Mouse (Mus musculus): ENCODE measurements around the gene Btbd17. TPM values are rescaled to one million over a fixed set of nuclear protein-coding genes. Genes with fewer than 3 reads are reported as not detected.

The Btbd17 gene
- polyA plus RNA-seq, 1 experiment from 2014 or later: 0.65 TPM

DNA sequence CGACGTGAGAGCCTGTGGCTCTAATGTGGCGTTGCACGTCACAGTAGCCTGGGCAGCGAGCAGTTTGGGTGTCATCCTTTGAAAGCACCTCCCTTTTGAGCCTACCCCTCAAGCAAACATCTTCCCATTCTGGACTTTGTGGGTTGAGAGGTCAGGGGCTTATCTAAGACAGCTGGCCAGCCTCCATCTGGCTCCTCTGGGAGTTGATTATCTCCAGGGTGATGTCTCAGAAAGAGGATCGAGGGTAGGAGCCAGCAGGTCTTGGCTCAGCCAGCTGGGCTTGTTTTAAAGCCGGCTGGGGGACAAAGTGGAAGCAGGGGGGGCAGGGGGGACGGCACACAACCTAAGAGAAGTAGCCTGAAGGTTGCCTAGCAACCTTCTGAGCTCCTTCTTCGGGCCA is 15.7 kb downstream of the Btbd17 start:
- peaks cover 6% of the 10 kb centered on the region for H3K27me3 ChIP-seq (ENCODE audit: control insufficient read depth, insufficient read depth, low read length)
- H3K4me3 ChIP-seq (ENCODE audit: low read depth, low read length): no peak overlapping the region
- H3K4me1 ChIP-seq (ENCODE audit: control insufficient read depth, insufficient read depth, low read length): no peaks in the 10 kb centered on the region
- no peak overlapping the region for H3K9ac ChIP-seq (ENCODE audit: low read length)
- 52% methylated on average over 9 of the region's 9 CpGs for WGBS
- H3K27ac ChIP-seq (replicated peaks; ENCODE audit: low read depth, low read length): no peak overlapping the region
- no peaks in the 10 kb centered on the region for H3K9me3 ChIP-seq (ENCODE audit: control insufficient read depth, low read length)
- ATAC-seq (ENCODE audit: insufficient number of reproducible peaks, low FRiP score, low TSS enrichment, low read depth) (no peak), DNase-seq (ENCODE audit: low spot score) (no peak)
- no peaks in the 10 kb centered on the region for H3K36me3 ChIP-seq (ENCODE audit: control insufficient read depth, insufficient read depth, low read length)
- H3K4me2 ChIP-seq (ENCODE audit: low read depth, severe bottlenecking): no peak overlapping the region

- Histone ChIP-seq H3K4me2 (ENCODE audit: low read depth, severe bottlenecking) (no peak overlapping the region), H3K27ac (replicated peaks; ENCODE audit: low read depth, low read length) (no peak overlapping the region), H3K4me1 (ENCODE audit: control insufficient read depth, insufficient read depth, low read length) (no peaks in the 10 kb centered on the region), H3K4me3 (ENCODE audit: low read depth, low read length) (no peak overlapping the region), H3K9ac (ENCODE audit: low read length) (no peak overlapping the region), H3K9me3 (ENCODE audit: control insufficient read depth, low read length) (no peaks in the 10 kb centered on the region), H3K36me3 (ENCODE audit: control insufficient read depth, insufficient read depth, low read length) (no peaks in the 10 kb centered on the region), H3K27me3 (ENCODE audit: control insufficient read depth, insufficient read depth, low read length) (no peaks in the 10 kb centered on the region; the same call in 1 of the 2 replicates)
- no peak for DNase-seq (ENCODE audit: low spot score)
- 62% methylated on average over 2 of the region's 2 CpGs for WGBS
- ATAC-seq (ENCODE audit: insufficient number of reproducible peaks, low FRiP score, low TSS enrichment, low read depth): no peak
These were observed 23.8 kb downstream of the Btbd17 start for GRCm38 (mm10) chr11:114771896-114772295.

DNA sequence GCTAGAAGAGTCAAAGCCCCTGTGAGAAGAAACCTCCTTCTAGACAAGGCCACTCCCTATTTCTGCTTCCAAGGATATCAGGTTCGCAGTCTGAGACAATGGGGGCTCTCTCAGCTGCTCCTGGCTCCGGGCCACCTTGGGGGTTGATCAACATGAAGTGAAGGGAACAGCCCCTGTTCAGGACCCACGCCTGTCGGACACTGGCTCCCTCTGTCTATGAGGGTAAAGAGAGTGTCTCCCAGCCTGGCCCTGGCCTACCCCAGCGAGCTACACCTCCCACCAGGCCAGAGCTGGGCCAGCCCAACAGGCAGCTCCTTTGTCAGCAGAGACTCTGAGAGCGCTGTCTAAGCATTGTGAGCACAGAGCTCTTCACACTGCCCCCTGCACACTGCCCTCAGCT is 25.8 kb downstream of the Btbd17 start:
- ATAC-seq (ENCODE audit: insufficient number of reproducible peaks, low FRiP score, low TSS enrichment, low read depth) (no peak), DNase-seq (ENCODE audit: low spot score) (no peak)
- H3K27ac ChIP-seq (replicated peaks; ENCODE audit: low read depth, low read length): no peak overlapping the region
- no peak overlapping the region for H3K4me3 ChIP-seq (ENCODE audit: low read depth, low read length)
- WGBS: 69% methylated on average over 6 of the region's 6 CpGs
- no peak overlapping the region for H3K9ac ChIP-seq (ENCODE audit: low read length)
- no peak overlapping the region for H3K4me2 ChIP-seq (ENCODE audit: low read depth, severe bottlenecking)
- H3K36me3 ChIP-seq (ENCODE audit: control insufficient read depth, insufficient read depth, low read length): no peaks in the 10 kb centered on the region
- peaks cover 17% of the 10 kb centered on the region for H3K27me3 ChIP-seq (ENCODE audit: control insufficient read depth, insufficient read depth, low read length)
- peaks cover 1% of the 10 kb centered on the region; the same call in 1 of the 2 replicates for H3K4me1 ChIP-seq (ENCODE audit: control insufficient read depth, insufficient read depth, low read length)
- no peaks in the 10 kb centered on the region for H3K9me3 ChIP-seq (ENCODE audit: control insufficient read depth, low read length)

DNA sequence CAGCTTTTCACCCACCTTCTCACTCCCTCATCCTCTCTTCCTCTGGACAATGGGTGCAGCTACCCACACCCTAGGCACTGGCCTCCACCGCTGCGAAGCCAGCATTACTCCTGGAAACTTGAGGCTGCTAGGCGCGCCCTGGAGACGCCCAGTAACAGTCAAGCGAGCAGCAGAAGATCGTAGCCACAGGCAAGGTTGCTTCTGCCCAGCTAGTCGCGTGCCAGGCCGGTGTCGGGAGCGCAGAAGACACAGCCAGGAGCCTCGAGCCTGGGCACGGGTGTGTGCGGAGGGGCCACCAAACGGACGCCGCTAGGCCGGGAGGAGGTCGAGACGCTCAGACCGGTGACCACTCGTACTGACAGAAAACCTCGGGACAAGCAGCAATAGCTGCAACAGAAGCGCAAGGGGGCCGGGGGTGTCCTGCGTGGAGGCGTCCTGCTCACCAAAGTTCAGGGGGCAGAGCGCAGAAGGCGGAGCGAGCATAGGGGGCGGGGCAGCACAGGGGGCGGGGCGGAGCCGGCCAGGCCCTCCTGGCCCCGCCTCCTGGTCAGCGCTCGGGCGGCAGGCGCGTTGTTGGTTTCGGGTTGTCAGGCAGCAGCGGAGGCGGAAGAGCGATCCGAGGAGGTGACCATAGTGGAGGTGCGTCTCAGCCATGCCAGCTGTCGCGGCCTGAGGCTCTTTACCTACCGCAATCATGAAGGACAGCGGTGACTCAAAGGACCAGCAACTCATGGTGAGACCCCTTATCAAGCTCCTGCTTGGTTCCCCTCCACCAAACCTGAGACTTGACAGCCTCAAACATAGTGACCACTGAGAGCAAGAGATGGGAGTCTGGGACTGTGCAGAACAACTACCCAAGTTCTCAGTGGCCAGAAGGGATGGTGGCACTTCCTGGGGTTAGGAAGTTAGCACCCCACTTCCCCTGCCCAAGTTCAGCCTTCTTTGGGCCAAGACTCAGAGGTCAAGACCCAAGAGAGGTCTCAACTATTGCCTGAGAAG is 30.6 kb downstream of the Btbd17 start, which contains the start of gene Kif19a:
Gene Kif19a, plus strand, starts transcription at position 569 of the 999 bp plus-strand sequence.
- no peaks in the 10 kb centered on the region for H3K36me3 ChIP-seq (ENCODE audit: control insufficient read depth, insufficient read depth, low read length)
- H3K4me2 ChIP-seq (ENCODE audit: low read depth, severe bottlenecking): peak within 1 kb of the TSS; percentile 73
- peak; percentile 73 for DNase-seq (ENCODE audit: low spot score)
- peak within 1 kb of the TSS; percentile 40 for H3K4me3 ChIP-seq (ENCODE audit: low read depth, low read length)
- no peak within 1 kb of the TSS for H3K27ac ChIP-seq (replicated peaks; ENCODE audit: low read depth, low read length)
- H3K9me3 ChIP-seq (ENCODE audit: control insufficient read depth, low read length): no peaks in the 10 kb centered on the region
- ATAC-seq (ENCODE audit: insufficient number of reproducible peaks, low FRiP score, low TSS enrichment, low read depth): peak; percentile 57; the same call in 1 of the 2 replicates
- H3K27me3 ChIP-seq (ENCODE audit: control insufficient read depth, insufficient read depth, low read length): peaks cover 17% of the 10 kb centered on the region
- peaks cover 3% of the 10 kb centered on the region; the same call in 1 of the 2 replicates for H3K4me1 ChIP-seq (ENCODE audit: control insufficient read depth, insufficient read depth, low read length)
- peak within 1 kb of the TSS; percentile 18; the same call in 1 of the 2 replicates for H3K9ac ChIP-seq (ENCODE audit: low read length)
- WGBS: 3% methylated on average over 51 of the region's 51 CpGs

- Histone ChIP-seq H3K27ac (replicated peaks; ENCODE audit: low read depth, low read length) (no peak overlapping the region), H3K36me3 (ENCODE audit: control insufficient read depth, insufficient read depth, low read length) (no peaks in the 10 kb centered on the region), H3K9me3 (ENCODE audit: control insufficient read depth, low read length) (no peaks in the 10 kb centered on the region), H3K9ac (ENCODE audit: low read length) (no peak overlapping the region), H3K4me3 (ENCODE audit: low read depth, low read length) (no peak overlapping the region), H3K4me2 (ENCODE audit: low read depth, severe bottlenecking) (no peak overlapping the region), H3K27me3 (ENCODE audit: control insufficient read depth, insufficient read depth, low read length) (0 out of 2 replicates have a peak, but pooled peaks cover 2% of the 10 kb centered on the region), H3K4me1 (ENCODE audit: control insufficient read depth, insufficient read depth, low read length) (no peaks in the 10 kb centered on the region)
- DNase-seq (ENCODE audit: low spot score) (no peak), ATAC-seq (ENCODE audit: insufficient number of reproducible peaks, low FRiP score, low TSS enrichment, low read depth) (no peak)
- 71% methylated on average over 12 of the region's 12 CpGs for WGBS
These were observed 48.1 kb downstream of the Btbd17 start for GRCm38 (mm10) chr11:114747564-114748138.

DNA sequence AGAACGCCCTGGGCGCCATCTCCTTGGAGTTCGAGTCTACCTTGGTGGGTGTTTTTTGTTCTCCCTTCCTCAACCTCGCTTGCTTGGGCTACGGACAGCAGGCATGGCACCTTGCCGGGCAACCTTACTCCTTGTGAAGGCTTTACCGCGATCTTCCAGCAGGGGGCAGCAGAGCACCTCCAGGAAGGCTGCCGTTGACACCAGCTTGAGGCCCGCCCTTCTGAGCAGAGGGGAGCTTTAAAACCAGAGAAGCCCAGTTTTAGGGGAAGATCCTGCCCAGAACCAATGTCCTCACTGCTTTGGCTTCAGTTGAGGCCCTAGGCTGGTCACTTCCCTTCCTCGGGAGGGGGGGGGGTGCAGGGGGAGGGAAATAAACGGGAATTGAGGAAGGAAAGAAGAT is 50.6 kb downstream of the Btbd17 start:
- Histone ChIP-seq H3K27me3 (ENCODE audit: control insufficient read depth, insufficient read depth, low read length) (0 out of 2 replicates have a peak, but pooled peaks cover 2% of the 10 kb centered on the region), H3K36me3 (ENCODE audit: control insufficient read depth, insufficient read depth, low read length) (no peaks in the 10 kb centered on the region), H3K27ac (replicated peaks; ENCODE audit: low read depth, low read length) (no peak overlapping the region), H3K4me2 (ENCODE audit: low read depth, severe bottlenecking) (no peak overlapping the region), H3K4me1 (ENCODE audit: control insufficient read depth, insufficient read depth, low read length) (no peaks in the 10 kb centered on the region), H3K4me3 (ENCODE audit: low read depth, low read length) (no peak overlapping the region), H3K9me3 (ENCODE audit: control insufficient read depth, low read length) (no peaks in the 10 kb centered on the region), H3K9ac (ENCODE audit: low read length) (no peak overlapping the region)
- ATAC-seq (ENCODE audit: insufficient number of reproducible peaks, low FRiP score, low TSS enrichment, low read depth): no peak
- peak; percentile 97 for DNase-seq (ENCODE audit: low spot score)
- WGBS: 1% methylated on average over 12 of the region's 12 CpGs

DNA sequence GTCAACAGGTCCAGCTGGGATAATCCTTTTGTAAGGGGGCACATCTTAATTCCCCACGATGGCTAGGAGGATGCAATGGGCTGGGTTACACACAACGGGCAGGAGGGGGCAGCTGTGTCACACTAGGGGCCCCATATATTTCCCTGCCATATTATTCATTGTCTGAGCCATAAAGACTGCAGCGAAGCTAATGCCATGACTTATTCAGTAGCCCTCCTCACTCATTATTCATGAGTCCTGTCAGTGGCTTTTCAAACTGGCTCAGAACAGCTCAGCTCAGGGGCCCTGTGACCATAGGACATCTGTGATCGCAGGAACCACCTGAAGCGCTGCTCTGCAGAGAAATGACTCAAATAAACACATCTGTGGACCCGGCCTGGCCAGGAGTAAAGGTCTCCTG is 54.3 kb downstream of the Btbd17 start:
- H3K4me3 ChIP-seq (ENCODE audit: low read depth, low read length): no peak overlapping the region
- no peak for DNase-seq (ENCODE audit: low spot score)
- H3K36me3 ChIP-seq (ENCODE audit: control insufficient read depth, insufficient read depth, low read length): no peaks in the 10 kb centered on the region
- H3K27me3 ChIP-seq (ENCODE audit: control insufficient read depth, insufficient read depth, low read length): 0 out of 2 replicates have a peak, but pooled peaks cover 2% of the 10 kb centered on the region
- H3K27ac ChIP-seq (replicated peaks; ENCODE audit: low read depth, low read length): no peak overlapping the region
- H3K4me2 ChIP-seq (ENCODE audit: low read depth, severe bottlenecking): no peak overlapping the region
- no peak overlapping the region for H3K9ac ChIP-seq (ENCODE audit: low read length)
- 54% methylated on average over 6 of the region's 6 CpGs for WGBS
- H3K4me1 ChIP-seq (ENCODE audit: control insufficient read depth, insufficient read depth, low read length): no peaks in the 10 kb centered on the region
- H3K9me3 ChIP-seq (ENCODE audit: control insufficient read depth, low read length): no peaks in the 10 kb centered on the region
- ATAC-seq (ENCODE audit: insufficient number of reproducible peaks, low FRiP score, low TSS enrichment, low read depth): no peak
